Mouse (Mus musculus) thymus, postnatal 4 days (tissue): ENCODE measurements around the gene Cx3cl1.

Source experiments
- DNase-seq: peaks from one replicate; pipeline ENCODE4 v3.0.0; 2021

Gene Cx3cl1

DNA sequence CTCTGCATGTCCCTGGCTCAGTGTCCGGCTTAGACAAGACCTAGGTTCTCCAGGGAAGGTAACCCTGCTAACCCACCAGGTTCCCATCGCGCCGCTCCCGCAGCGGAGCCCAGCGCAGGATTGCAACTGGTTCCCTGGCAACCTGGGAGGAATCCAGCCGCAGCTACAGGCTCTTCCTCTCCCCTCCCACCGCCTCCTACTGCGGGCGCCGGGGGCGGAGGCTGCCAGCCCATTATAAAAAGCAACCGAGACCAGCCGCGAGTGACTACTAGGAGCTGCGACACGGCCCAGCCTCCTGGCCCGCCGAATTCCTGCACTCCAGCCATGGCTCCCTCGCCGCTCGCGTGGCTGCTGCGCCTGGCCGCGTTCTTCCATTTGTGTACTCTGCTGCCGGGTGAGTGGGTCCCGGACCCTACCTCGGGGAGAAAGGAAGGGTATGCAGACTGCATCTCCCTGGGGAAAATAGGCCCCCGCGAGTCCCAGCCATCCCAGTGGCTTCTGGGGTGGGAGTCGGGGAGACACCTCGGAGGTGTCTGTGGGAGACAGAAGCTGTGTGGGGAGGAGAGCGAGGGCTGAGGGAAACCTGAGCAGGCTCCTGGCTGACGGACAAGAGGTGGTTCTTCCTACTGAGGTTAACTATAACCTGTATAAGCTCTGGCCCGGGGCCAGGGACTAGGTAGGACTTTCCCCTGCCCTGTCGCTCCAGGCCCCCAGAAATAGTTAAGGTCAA, at the start of gene Cx3cl1:
TSS of gene Cx3cl1 (plus strand) at position 69 of the 730 bp plus-strand sequence.
- peak; percentile 27 for DNase-seq

- no peak for DNase-seq
Observed at GRCm38 (mm10) chr8:94725998-94726397, 45.8 kb upstream of the Cx3cl1 start.

DNA sequence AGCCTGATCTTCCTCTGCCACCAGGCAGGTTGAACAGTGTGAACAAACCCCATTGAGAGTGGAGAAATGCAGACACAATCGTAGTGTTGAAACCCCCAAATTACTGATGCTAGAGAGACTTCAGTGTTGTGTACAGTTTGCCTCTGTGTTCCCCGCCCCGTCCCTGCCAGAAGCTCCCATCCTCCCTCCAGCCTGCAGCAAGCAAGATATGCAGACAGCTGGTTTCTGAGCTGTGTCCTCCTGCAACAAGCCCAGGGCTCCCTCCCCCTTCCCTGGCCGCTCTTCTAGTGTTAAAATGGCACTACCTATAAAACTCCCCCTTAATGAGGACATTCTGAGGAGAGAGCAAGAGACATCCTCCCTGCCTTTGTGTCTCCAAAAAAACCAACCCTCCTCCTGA, 42.5 kb upstream of the Cx3cl1 start:
- no peak for DNase-seq

DNA sequence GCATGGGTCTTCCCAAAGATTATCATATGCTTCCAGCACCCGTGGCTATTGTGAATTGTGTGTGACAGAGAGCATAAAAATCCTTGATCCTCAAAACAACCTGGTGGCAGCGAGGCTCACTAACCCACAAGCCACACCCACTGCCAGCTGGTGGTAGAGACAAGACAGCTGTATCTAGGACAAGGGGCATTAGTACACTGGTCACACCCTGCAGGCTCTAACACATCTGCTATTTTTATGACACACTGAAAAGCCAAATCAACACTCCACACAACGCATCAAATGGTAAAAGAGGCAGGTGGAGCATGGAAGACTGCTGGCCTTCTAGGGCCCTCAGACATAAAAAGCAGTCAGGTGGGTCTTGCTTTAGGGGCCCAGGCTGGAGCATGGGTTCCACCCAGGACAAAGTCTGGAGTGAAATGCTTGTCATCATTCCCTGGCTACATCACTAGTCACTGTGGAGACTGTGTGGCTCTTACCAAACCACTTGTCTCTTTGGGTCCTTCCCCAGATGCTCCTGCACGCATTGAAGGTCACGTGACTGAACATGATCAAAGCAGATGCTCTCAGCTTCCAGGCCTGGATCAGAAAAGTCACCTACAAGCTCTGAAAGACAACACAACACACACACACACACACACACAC, 37.9 kb upstream of the Cx3cl1 start:
- DNase-seq: peak; percentile 34

DNA sequence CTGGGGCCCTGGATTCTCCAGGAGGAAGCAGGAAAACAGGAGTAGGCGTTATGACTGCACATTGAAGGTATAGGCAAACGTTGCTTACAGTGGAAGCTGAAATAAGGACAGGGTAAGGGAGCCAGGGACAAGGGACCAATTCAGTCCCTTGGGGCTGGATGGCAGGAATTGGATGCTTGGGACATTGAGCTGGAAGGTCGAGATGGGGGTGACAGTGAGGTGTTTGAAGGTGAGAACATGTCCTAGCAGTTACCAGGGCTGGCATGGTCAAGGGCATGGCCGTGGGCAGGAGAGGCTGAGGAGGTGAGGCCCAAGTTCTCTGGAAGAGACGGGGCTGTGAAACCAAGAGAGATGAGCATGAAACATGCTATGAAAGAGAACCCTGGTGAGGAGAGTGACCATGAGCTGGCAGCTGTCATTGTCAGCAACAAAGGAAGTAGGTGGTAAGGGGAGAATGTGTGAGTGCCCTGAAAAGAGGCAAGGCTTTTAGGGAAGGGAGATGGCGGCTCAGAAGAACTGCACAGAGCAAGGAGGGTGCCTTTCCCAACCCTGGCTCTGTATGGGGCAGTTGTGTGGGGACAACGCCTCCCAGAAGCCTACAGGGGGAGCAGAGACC, 37.0 kb upstream of the Cx3cl1 start:
- DNase-seq: no peak

DNA sequence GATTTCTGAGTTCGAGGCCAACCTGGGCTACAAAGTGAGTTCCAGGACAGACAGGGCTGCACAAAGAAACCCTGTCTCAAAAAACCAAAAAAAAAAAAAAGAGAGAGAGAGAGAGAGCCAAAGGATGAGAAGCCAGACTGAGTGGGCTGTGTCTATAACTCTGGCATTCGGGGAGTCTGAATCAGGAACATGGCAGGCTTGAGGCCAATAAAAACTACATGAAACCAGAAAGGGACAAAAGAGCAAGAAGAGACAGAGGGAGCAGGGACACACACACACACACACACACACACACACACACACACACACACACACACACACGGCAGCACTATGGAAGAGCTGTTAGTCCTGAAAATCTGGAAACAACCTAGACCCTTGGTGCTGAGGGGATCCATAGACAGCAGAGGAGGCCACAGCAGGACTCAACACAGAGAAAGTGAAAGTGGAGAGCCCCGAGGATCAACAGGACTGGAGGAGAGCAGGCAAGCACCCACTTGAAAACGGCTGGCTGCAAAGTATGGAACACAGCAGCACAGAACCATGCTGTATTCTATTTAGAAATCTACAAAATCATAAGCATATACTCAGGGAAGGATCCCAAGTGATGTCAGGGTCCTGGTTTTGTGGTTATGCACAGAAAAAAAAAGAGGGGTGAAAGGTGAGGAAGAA, 36.2 kb upstream of the Cx3cl1 start:
- no peak for DNase-seq

GRCm38 (mm10) chr8:94739829-94740228, 32.0 kb upstream of the Cx3cl1 start:
- no peak for DNase-seq

- no peak for DNase-seq
Observed at GRCm38 (mm10) chr8:94740591-94740990, 31.2 kb upstream of the Cx3cl1 start.

GRCm38 (mm10) chr8:94741726-94742125, 30.1 kb upstream of the Cx3cl1 start:
- DNase-seq: no peak

- no peak for DNase-seq
Observed at GRCm38 (mm10) chr8:94744484-94744883, 27.3 kb upstream of the Cx3cl1 start.

DNA sequence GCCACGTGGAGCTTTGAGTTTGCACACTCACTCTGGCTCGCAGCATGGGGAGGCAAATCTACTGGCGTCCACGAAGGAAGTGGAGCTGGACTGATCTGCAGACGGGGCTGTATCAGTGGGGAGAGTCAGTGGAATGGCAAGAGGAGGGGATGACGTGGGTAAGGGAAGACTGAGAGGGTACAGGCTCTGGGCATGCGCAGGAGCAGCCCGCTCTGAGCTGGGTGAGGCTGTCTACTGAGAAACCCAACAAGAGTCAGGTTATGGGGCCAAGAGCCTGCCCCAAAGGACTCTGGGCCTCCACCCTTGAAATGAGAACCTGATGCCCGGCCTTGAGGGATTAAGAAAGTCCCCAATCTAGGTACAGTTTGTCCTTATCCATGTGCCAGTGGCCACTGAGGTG, 26.8 kb upstream of the Cx3cl1 start:
- DNase-seq: no peak

DNA sequence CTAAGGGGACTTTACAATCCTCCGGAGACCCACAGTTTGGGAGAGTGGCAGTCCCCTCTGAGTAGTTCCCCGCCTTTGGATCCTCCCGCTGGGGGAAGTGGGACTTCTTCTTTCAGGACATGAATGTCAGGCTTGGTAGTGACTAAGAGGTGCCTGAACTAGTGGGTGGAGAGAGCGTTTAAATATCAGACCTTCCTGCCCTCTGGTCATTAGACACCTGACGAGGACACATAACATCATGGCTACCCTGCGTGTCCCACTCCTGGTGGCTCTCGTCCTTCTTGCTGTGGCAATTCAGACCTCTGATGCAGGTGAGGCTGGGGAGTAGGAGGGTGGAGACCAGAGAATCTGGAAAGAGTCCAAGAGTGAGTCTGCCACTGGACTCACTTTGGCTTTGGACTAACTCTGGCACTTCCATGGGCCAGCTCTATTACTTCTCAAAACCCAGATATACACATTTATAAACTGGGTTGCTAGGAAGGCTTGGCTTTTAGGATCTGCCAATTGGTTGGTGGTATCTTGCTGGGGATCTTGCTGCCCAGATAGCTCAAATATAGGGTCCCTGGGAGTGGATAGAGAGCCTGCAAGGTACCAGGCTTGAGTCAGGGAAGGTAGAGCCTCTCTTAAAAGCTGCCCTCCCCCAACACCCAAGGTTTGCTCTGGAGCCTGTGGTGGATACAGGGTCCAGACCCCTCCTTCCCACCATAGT, 26.2 kb upstream of the Cx3cl1 start, which contains the start of gene Ccl22:
TSS of gene Ccl22 (plus strand) at position 115 of the 709 bp plus-strand sequence.
- DNase-seq: no peak

GRCm38 (mm10) chr8:94746832-94747231, 25.0 kb upstream of the Cx3cl1 start:
- DNase-seq: no peak

GRCm38 (mm10) chr8:94748363-94748762, 23.4 kb upstream of the Cx3cl1 start:
- DNase-seq: no peak

GRCm38 (mm10) chr8:94749942-94750341, 21.9 kb upstream of the Cx3cl1 start:
- DNase-seq: no peak

DNA sequence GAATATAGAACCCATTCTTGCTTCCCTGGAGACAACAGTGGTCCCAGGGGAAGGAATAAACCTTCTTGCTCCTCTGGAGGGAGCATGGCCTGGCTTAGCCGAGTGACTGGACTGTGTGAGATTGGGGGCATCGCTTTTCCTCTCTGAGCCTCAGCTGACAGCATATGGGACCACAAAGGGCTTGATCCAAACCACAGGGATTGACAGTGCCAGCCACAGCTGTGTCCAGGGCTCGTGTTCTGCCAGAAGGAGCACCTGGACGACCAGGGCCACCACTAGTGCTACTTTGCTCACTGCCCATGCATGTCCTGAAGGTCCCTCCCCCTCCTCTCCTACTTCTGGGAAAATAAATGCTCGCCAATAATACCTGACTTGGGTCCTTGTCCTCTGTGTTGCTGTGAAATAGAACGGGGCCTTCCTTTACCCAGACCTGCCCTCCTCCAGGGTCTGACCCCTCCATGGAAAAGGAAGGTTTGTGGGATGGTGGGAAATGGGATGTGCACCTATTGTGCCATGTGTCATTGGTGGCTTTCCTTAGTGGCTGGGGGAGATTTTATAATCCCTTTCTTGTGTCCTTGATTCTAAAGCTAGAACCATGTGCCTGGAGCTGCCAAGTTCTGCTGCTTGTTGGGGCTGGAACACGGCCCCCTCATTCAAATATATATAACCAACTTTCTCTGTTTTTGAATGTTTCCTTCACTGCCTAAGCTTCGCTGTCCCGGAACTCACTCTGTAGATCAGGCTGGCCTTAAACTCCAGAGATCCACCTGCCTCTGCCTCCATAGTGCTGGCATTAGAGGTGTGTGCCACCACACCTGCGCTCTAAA, 20.6 kb upstream of the Cx3cl1 start:
- no peak for DNase-seq

GRCm38 (mm10) chr8:94754006-94754405, 17.8 kb upstream of the Cx3cl1 start:
- no peak for DNase-seq

DNA sequence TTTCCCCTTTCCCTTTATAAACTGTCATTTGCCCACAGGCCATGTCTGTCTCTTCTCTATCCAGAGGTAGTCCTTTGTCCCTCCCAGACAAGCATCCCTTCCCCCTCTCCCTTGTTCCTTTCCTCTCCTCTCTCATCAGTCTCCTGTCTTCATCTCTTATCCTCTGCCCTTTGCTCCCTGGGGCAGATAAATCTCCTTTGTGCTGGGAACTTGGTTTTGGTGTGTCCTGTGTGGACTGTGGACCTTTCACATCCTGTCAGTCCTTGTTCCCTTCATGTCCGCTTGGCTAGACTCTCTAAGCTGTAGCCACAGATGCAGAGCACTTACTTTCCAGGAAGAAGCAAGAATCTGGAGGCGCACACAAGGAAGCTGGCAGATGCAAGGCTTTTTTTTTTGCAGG, 17.3 kb upstream of the Cx3cl1 start:
- no peak for DNase-seq

DNA sequence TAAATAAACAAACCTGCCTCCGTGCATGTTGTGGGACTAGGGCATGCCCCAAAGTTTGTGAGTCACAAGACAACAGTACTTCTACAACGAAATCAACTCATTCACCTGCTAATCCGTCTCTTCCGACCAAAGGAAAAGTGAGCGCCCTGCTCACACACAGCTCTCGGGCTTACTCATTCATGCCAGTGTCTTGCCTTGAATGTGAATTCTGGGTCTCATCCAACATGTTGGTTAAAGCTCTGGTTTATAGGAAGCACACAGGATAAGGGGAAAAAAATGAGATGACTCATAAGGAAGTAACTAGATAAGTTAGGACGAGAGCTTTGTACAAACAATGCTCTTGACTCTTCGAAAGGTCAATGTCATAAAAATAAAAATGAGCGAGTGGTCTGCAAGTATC, 4.8 kb upstream of the Cx3cl1 start:
- DNase-seq: no peak

- no peak for DNase-seq
Observed at GRCm38 (mm10) chr8:94770945-94771344, 864 bp upstream of the Cx3cl1 start.

- no peak for DNase-seq
Observed at GRCm38 (mm10) chr8:94773048-94773447, 1.2 kb downstream of the Cx3cl1 start.

- DNase-seq: no peak
Observed at GRCm38 (mm10) chr8:94773700-94774171, 1.9 kb downstream of the Cx3cl1 start.
